Mouse (Mus musculus) embryonic facial prominence, embryonic 13.5 days (tissue): ENCODE data around the gene Nup160. TPM values are rescaled to one million over a fixed set of nuclear protein-coding genes. Genes with fewer than 3 reads are reported as not detected.

Source experiments
- ATAC-seq: fragments of 200-750 bp; cut with Nextera tagmentation; 2 replicates; pipeline ENCODE4 v1.8.0; 2017; ENCODE audit warnings: low read depth; ENCODE audit not compliant: insufficient number of reproducible peaks, insufficient read depth, low FRiP score, low TSS enrichment
- H3K27ac ChIP-seq: fragments of 300-500 bp; sonication (generic); 2 replicates; pipeline ENCODE4 v1.5.1; 2015; ENCODE audit warnings: moderate library complexity, mild to moderate bottlenecking, inconsistent platforms
- H3K27me3 ChIP-seq: fragments of 300-500 bp; sonication (generic); 2 replicates; pipeline ENCODE4 v1.6.1; 2015; ENCODE audit warnings: mild to moderate bottlenecking, inconsistent platforms
- H3K36me3 ChIP-seq: fragments of 300-500 bp; sonication (generic); 2 replicates; pipeline ENCODE4 v1.6.1; 2015; ENCODE audit warnings: mild to moderate bottlenecking, inconsistent platforms
- H3K4me1 ChIP-seq: fragments of 300-500 bp; sonication (generic); 2 replicates; pipeline ENCODE4 v1.6.1; 2015; ENCODE audit warnings: inconsistent platforms
- H3K4me2 ChIP-seq: fragments of 300-500 bp; sonication (generic); 2 replicates; pipeline ENCODE4 v1.6.1; 2015; ENCODE audit warnings: moderate library complexity, mild to moderate bottlenecking, inconsistent platforms
- H3K4me3 ChIP-seq: fragments of 300-500 bp; sonication (generic); 2 replicates; pipeline ENCODE4 v1.5.1; 2015; ENCODE audit warnings: mild to moderate bottlenecking, inconsistent platforms
- H3K9ac ChIP-seq: fragments of 300-500 bp; sonication (generic); 2 replicates; pipeline ENCODE4 v1.6.1; 2015; ENCODE audit warnings: mild to moderate bottlenecking, inconsistent platforms
- H3K9me3 ChIP-seq: fragments of 300-500 bp; sonication (generic); 2 replicates; pipeline ENCODE4 v1.6.1; 2016; ENCODE audit warnings: inconsistent platforms
- WGBS: fragments of 180-500 bp; shearing (Covaris S2); methylation state at CpG from one replicate; pipeline ENCODE4 v1.1.7; 2015; ENCODE audit warnings: mixed read lengths; 5-methylcytosine and 5-hydroxymethylcytosine counted together
- polyA plus RNA-seq: library from polyadenylated mRNA; unstranded; fragments of >200 nt; fragmentation: Nextera tagmentation; extraction: Ambion mirVana; gene quantifications from 2 replicates; pipeline ENCODE4 v1.2.1, GENCODE M21; 2015

Gene Nup160
- polyA plus RNA-seq, 1 experiment from 2014 or later, result 43.6 TPM

DNA sequence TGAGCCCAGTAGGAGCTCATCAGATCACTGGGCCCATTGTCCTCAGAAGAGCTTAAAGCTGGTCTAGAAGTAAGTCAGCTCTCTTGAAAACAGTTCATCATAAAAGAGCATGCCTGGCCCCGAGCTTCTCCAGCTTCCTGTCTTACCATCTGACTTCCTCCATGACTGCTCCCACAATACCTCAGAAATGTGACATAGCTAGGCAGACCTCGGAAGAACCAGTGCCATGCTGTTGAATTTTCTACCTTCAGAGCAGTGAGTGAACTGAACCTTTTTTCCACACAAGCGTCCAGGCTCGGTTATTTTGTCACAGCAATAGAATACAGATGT, 35.3 kb upstream of the Nup160 start:
- peaks cover 7% of the 10 kb centered on the region; the same call in 1 of the 2 replicates for H3K4me1 ChIP-seq
- no peak for ATAC-seq
- no peaks in the 10 kb centered on the region for H3K36me3 ChIP-seq
- no peak overlapping the region for H3K9ac ChIP-seq
- H3K27ac ChIP-seq, result no peak overlapping the region
- no peak overlapping the region for H3K4me3 ChIP-seq
- 87% methylated on average over 4 of the region's 4 CpGs for WGBS
- no peak overlapping the region for H3K4me2 ChIP-seq
- no peaks in the 10 kb centered on the region for H3K9me3 ChIP-seq
- no peaks in the 10 kb centered on the region for H3K27me3 ChIP-seq

DNA sequence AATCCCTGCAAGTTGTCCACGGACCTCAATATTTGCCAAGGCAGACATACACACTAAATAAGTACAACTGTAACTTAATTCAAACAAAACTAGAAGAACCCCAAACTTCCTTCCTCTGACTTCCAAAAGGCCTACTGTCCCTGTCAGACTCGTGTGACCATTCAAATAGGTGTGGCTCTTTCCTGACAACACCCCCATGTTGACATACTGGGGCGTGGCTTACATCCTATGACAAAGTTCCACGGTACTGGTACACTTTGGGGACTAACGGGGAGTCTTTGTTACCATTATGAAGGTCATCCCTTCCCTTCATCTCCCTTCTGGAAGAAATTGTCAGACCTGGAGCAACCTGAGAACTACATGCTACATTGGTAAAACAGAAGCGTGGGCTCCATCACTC, 29.9 kb upstream of the Nup160 start:
- 73% methylated on average over 6 of the region's 6 CpGs for WGBS
- Histone ChIP-seq H3K4me3 (no peak overlapping the region), H3K4me2 (no peak overlapping the region), H3K36me3 (no peaks in the 10 kb centered on the region), H3K4me1 (no peaks in the 10 kb centered on the region), H3K9me3 (no peaks in the 10 kb centered on the region), H3K27ac (no peak overlapping the region), H3K9ac (no peak overlapping the region), H3K27me3 (no peaks in the 10 kb centered on the region)
- no peak for ATAC-seq

GRCm38 (mm10) chr2:90649405-90649804, 27.6 kb upstream of the Nup160 start:
- WGBS, result 86% methylated on average over 3 of the region's 3 CpGs
- no peaks in the 10 kb centered on the region for H3K4me1 ChIP-seq
- H3K27ac ChIP-seq, result no peak overlapping the region
- no peak overlapping the region for H3K9ac ChIP-seq
- H3K4me2 ChIP-seq, result no peak overlapping the region
- no peaks in the 10 kb centered on the region for H3K36me3 ChIP-seq
- no peaks in the 10 kb centered on the region for H3K27me3 ChIP-seq
- no peak for ATAC-seq
- H3K9me3 ChIP-seq, result no peaks in the 10 kb centered on the region
- no peak overlapping the region for H3K4me3 ChIP-seq

DNA sequence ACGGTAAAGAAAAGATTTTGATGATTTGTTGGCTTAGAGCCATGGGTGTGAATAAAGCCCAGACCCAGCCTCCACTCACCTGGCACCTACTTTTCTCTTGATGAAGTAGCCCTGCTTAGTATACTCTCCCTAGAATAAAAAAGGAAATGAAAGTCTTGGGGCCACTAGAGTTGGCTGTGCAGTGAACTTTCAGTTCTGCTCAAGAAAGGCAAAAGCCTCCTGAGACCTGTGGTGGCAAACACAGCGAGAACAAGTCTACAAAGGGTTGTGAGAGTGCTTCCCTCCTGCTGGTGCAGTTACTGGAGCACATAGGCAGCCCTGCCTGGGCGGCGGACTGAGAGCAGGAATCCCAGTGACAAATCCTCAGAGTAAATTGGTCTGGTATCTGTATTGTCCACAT, 27.1 kb upstream of the Nup160 start:
- H3K9ac ChIP-seq, result no peak overlapping the region
- H3K27me3 ChIP-seq, result no peaks in the 10 kb centered on the region
- ATAC-seq, result no peak
- no peak overlapping the region for H3K4me2 ChIP-seq
- H3K4me3 ChIP-seq, result no peak overlapping the region
- no peaks in the 10 kb centered on the region for H3K4me1 ChIP-seq
- WGBS, result 76% methylated on average over 4 of the region's 4 CpGs
- H3K27ac ChIP-seq, result no peak overlapping the region
- H3K36me3 ChIP-seq, result no peaks in the 10 kb centered on the region
- H3K9me3 ChIP-seq, result no peaks in the 10 kb centered on the region

DNA sequence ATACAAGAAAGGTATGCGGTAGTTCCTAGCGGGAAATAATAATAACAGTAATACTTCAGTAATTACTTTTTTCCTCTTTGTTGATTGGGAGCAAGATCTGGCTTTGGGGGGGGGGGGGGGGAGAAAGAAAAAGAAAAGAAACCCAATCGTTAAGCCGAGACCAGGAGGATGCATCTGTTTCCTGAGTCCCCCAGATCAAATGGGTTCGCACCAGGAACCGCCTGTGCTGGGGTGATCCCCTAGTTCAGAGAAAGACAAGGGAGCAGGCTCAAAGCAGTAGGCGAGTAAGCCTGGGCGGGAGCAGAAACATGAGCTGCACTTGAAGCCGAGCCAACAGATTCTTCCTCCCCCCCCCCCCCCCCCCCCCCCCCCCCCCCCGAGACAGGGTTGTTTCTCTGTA, 24.9 kb upstream of the Nup160 start:
- Histone ChIP-seq H3K4me1 (no peaks in the 10 kb centered on the region), H3K9ac (no peak overlapping the region), H3K4me2 (no peak overlapping the region), H3K36me3 (no peaks in the 10 kb centered on the region), H3K4me3 (no peak overlapping the region), H3K27me3 (no peaks in the 10 kb centered on the region), H3K27ac (no peak overlapping the region), H3K9me3 (no peaks in the 10 kb centered on the region)
- 60% methylated on average over 9 of the region's 10 CpGs for WGBS
- ATAC-seq, result no peak

DNA sequence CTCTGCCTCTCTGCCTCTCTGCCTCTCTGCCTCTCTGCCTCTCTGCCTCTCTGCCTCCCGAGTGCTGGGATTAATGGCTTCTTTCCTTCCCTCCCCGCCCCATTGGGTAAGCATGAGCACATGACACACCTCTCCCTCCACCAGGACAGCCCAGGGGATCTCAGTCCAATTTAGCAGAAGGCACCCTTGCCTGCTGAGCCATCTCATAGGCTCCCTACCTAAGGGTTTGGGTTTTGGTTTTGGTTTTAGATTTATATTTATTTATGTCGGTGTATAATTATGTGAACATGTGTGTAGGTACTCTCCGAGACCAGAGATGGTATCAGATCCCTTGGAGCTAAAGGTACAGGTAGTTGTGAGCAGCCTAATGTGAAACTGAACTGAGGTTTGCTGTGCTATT, 24.0 kb upstream of the Nup160 start:
- no peak overlapping the region for H3K4me3 ChIP-seq
- no peak overlapping the region for H3K27ac ChIP-seq
- H3K27me3 ChIP-seq, result no peaks in the 10 kb centered on the region
- ATAC-seq, result no peak
- no peaks in the 10 kb centered on the region for H3K9me3 ChIP-seq
- no peak overlapping the region for H3K4me2 ChIP-seq
- no peaks in the 10 kb centered on the region for H3K4me1 ChIP-seq
- no peak overlapping the region for H3K9ac ChIP-seq
- 62% methylated on average over 4 of the region's 4 CpGs for WGBS
- H3K36me3 ChIP-seq, result no peaks in the 10 kb centered on the region

DNA sequence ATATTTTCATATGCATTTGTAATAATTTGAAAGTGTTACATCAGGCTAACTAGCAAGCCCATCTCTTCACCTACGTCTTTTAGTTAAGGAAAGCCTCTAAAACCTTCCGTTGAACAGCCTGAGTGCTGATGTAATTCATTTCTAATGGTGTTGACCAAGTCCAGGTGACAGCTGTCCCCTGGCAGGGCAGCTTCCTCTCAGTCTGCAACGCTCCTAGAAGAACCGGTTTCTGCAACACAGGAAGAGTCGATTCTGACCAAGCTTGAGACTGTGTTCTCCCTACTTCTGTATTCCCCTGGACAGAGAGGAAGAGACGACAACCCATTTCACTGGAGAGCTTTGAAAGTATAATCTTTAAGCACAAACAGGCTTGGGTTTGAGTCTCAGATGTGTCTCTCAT, 21.6 kb upstream of the Nup160 start:
- Histone ChIP-seq H3K4me3 (no peak overlapping the region), H3K27me3 (no peaks in the 10 kb centered on the region), H3K4me2 (no peak overlapping the region), H3K9ac (no peak overlapping the region), H3K4me1 (no peaks in the 10 kb centered on the region), H3K27ac (no peak overlapping the region), H3K9me3 (no peaks in the 10 kb centered on the region), H3K36me3 (no peaks in the 10 kb centered on the region)
- 64% methylated on average over 6 of the region's 6 CpGs for WGBS
- ATAC-seq, result no peak

GRCm38 (mm10) chr2:90658613-90659012, 18.4 kb upstream of the Nup160 start:
- Histone ChIP-seq H3K36me3 (no peaks in the 10 kb centered on the region), H3K4me3 (no peak overlapping the region), H3K4me1 (peaks cover 11% of the 10 kb centered on the region), H3K27ac (no peak overlapping the region), H3K9me3 (no peaks in the 10 kb centered on the region), H3K27me3 (no peaks in the 10 kb centered on the region), H3K9ac (no peak overlapping the region), H3K4me2 (no peak overlapping the region)
- WGBS, result 75% methylated on average over 4 of the region's 4 CpGs
- ATAC-seq, result no peak

- Histone ChIP-seq H3K27ac (no peak overlapping the region), H3K36me3 (no peaks in the 10 kb centered on the region), H3K27me3 (no peaks in the 10 kb centered on the region), H3K4me1 (peaks cover 11% of the 10 kb centered on the region), H3K4me3 (no peak overlapping the region), H3K4me2 (no peak overlapping the region), H3K9ac (no peak overlapping the region), H3K9me3 (no peaks in the 10 kb centered on the region)
- no peak for ATAC-seq
- 89% methylated on average over 1 of the region's 1 CpGs for WGBS
These were observed 18.0 kb upstream of the Nup160 start for GRCm38 (mm10) chr2:90659016-90659415.

- 68% methylated on average over 3 of the region's 3 CpGs for WGBS
These were observed 17.4 kb upstream of the Nup160 start for GRCm38 (mm10) chr2:90659639-90660038.

GRCm38 (mm10) chr2:90660947-90661346, 16.1 kb upstream of the Nup160 start:
- Histone ChIP-seq H3K4me1 (peaks cover 11% of the 10 kb centered on the region), H3K4me2 (no peak overlapping the region), H3K36me3 (no peaks in the 10 kb centered on the region), H3K27me3 (no peaks in the 10 kb centered on the region), H3K27ac (no peak overlapping the region), H3K9ac (no peak overlapping the region), H3K9me3 (no peaks in the 10 kb centered on the region), H3K4me3 (no peak overlapping the region)
- no peak for ATAC-seq
- WGBS, result 61% methylated on average over 1 of the region's 1 CpGs

More at GRCm38 (mm10) chr2:90659639-90660038, 17.4 kb upstream of the Nup160 start:
- 0 out of 2 replicates have a peak, but pooled peaks have one; percentile 10 for ATAC-seq
- H3K9me3 ChIP-seq, result no peaks in the 10 kb centered on the region
- H3K27ac ChIP-seq, result no peak overlapping the region
- H3K4me1 ChIP-seq, result peaks cover 11% of the 10 kb centered on the region
- no peaks in the 10 kb centered on the region for H3K36me3 ChIP-seq
- H3K9ac ChIP-seq, result no peak overlapping the region
- no peak overlapping the region for H3K4me3 ChIP-seq
- no peak overlapping the region for H3K4me2 ChIP-seq
- H3K27me3 ChIP-seq, result no peaks in the 10 kb centered on the region

DNA sequence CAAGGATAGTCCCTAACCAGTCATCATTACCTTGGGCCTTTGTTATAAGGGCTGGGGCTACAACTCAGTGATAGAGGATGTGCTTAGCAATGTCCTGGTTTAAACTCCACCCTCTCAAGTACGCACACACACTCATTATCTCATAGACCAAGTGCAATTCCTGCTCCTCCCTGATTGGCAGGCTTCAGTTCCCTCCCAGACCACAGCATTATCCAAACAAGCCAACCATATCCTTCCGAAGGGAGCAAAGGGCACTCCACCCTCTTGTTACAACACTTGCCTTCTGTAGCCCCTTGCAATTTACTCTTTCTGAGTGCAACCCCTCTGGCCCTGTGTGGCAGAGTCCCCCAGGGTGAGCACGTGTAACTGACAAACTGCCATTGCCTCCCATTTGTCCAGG, 15.6 kb upstream of the Nup160 start:
- Histone ChIP-seq H3K27ac (no peak overlapping the region), H3K4me3 (no peak overlapping the region)
- 16% methylated on average over 3 of the region's 3 CpGs for WGBS

More for the DNA sequence above, 15.6 kb upstream of the Nup160 start:
- ATAC-seq, result no peak
- Histone ChIP-seq H3K9me3 (no peaks in the 10 kb centered on the region), H3K4me2 (no peak overlapping the region), H3K36me3 (no peaks in the 10 kb centered on the region), H3K27me3 (no peaks in the 10 kb centered on the region), H3K4me1 (peaks cover 11% of the 10 kb centered on the region), H3K9ac (no peak overlapping the region)
